Mouse (Mus musculus) adipocyte (in vitro differentiated cells): ENCODE measurements around the gene Zfp189.
A peak's percentile ranks its signal among the peaks of the same experiment; 100 is the strongest.
"Not testable (repeated sequence)": the region's sequence is repeated elsewhere in the genome, so short reads cannot be mapped to it uniquely, and the experiment has no call there.

Experiments used
- DNase-seq: peaks from one replicate; pipeline ENCODE4 v3.0.0-alpha.2; 2016; ENCODE audit warnings: low spot score

The Zfp189 gene

GRCm38 (mm10) chr4:49520572-49521340 lies at the start of gene Zfp189, which contains the start of gene Mrpl50:
Gene Zfp189 (plus strand): TSS chr4:49521176.
Gene Mrpl50 (minus strand): TSS chr4:49521093.
- DNase-seq: peak; percentile 97

GRCm38 (mm10) chr4:49473435-49474100 lies 47.4 kb upstream of the Zfp189 start, which contains the start of gene Acnat1:
Gene Acnat1 (minus strand): TSS chr4:49473912.
- DNase-seq: no peak

GRCm38 (mm10) chr4:49474583-49474982 lies 46.4 kb upstream of the Zfp189 start:
- no peak for DNase-seq

GRCm38 (mm10) chr4:49478118-49478877 lies 42.7 kb upstream of the Zfp189 start:
- DNase-seq: no peak

GRCm38 (mm10) chr4:49479035-49479434 lies 41.9 kb upstream of the Zfp189 start:
- DNase-seq: not testable (repeated sequence)

GRCm38 (mm10) chr4:49480104-49480760 lies 40.7 kb upstream of the Zfp189 start:
- no peak for DNase-seq

GRCm38 (mm10) chr4:49480896-49481295 lies 40.1 kb upstream of the Zfp189 start:
- DNase-seq: no peak

- peak; percentile 16 for DNase-seq
Observed at GRCm38 (mm10) chr4:49485442-49485841, 35.5 kb upstream of the Zfp189 start.

- DNase-seq: not testable (repeated sequence)
Observed at GRCm38 (mm10) chr4:49485934-49486650, 34.9 kb upstream of the Zfp189 start.

- no peak for DNase-seq
Observed at GRCm38 (mm10) chr4:49503563-49503962, 17.4 kb upstream of the Zfp189 start.

- no peak for DNase-seq
Observed at GRCm38 (mm10) chr4:49506386-49506785, 14.6 kb upstream of the Zfp189 start, which contains the start of gene Baat. Gene Baat (minus strand): TSS chr4:49506557.

GRCm38 (mm10) chr4:49509183-49509582 lies 11.8 kb upstream of the Zfp189 start:
- no peak for DNase-seq

- not testable (repeated sequence) for DNase-seq
Observed at GRCm38 (mm10) chr4:49510236-49510835, 10.6 kb upstream of the Zfp189 start.

- no peak for DNase-seq
Observed at GRCm38 (mm10) chr4:49512636-49513035, 8.3 kb upstream of the Zfp189 start.

GRCm38 (mm10) chr4:49514441-49514840 lies 6.5 kb upstream of the Zfp189 start:
- DNase-seq: no peak

- no peak for DNase-seq
Observed at GRCm38 (mm10) chr4:49519476-49519875, 1.5 kb upstream of the Zfp189 start.

- DNase-seq: no peak
Observed at GRCm38 (mm10) chr4:49521346-49521745, 370 bp downstream of the Zfp189 start.

- no peak for DNase-seq
Observed at GRCm38 (mm10) chr4:49522576-49522975, 1.6 kb downstream of the Zfp189 start.

GRCm38 (mm10) chr4:49535036-49535435 lies 14.1 kb downstream of the Zfp189 start:
- DNase-seq: no peak

GRCm38 (mm10) chr4:49535675-49536294 lies 14.8 kb downstream of the Zfp189 start:
- DNase-seq: no peak
